8 mouse cellular contexts compared by ENCODE assay signal in the genomic region with DNA sequence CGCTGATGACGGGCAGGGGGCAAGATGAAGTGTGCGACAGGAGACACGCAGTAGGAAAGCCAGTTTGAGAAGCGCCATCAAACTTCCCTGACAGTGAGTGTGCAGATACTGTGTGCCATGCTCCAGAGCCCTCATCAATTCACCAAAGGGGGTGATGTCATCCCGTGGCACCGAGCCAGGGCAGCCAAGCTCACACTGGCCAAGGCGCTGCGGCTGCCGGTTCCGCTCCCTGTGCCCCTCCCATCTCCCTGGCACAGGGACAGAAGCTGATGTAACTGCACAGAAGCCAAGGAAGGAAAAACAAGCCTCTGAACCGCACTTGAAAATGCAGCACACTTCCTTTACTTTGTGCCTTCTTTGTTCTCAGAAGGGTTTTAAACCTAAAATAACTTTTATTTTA. TPM values are rescaled to one million over a fixed set of nuclear protein-coding genes. Genes with fewer than 3 reads are reported as not detected.
DNase-seq lines count a peak whose midpoint lies in the region; ATAC-seq lines count a peak whose summit lies in the region.

No protein-coding gene starts in this region.

- no peaks in the 10 kb centered on the region for H3K9me3 ChIP-seq in midbrain, embryonic 11.5 days (ENCODE audit: control insufficient read depth, low read length)

- peak; percentile 89 for DNase-seq in T-cell, adult 2 months (ENCODE audit: low spot score)
- peak; percentile 100 for DNase-seq in cerebellum, adult 8-10 months
- DNase-seq in gastrocnemius, adult 8-10 months (ENCODE audit: low spot score in 2 of 2): peak; percentile 96
- DNase-seq in induced T-regulatory cell, adult 2 months (ENCODE audit: low read depth): peak; percentile 48
- peak; percentile 97 to 98 for DNase-seq in left cerebral cortex, adult 18-20 months (ENCODE audit: low spot score in 2 of 2)
- DNase-seq in midbrain, embryonic 11.5 days (ENCODE audit: low spot score, missing footprints): peak; percentile 88
- DNase-seq in right cerebral cortex, postnatal 4 days: peak; percentile 94
- DNase-seq in yolk sac, embryonic 10.5 days (ENCODE audit: low spot score): no peak

- H3K4me1 ChIP-seq in midbrain, embryonic 11.5 days (ENCODE audit: control insufficient read depth, insufficient read depth, low read length): peaks cover 3% of the 10 kb centered on the region

- no peaks in the 10 kb centered on the region for H3K27me3 ChIP-seq in midbrain, embryonic 11.5 days (ENCODE audit: control insufficient read depth, insufficient read depth, low read length)

- ATAC-seq in midbrain, embryonic 11.5 days (ENCODE audit: low FRiP score): peak; percentile 70

- H3K4me3 ChIP-seq in midbrain, embryonic 11.5 days (ENCODE audit: low read depth, low read length): no peak overlapping the region

- peaks cover 46% of the 10 kb centered on the region for H3K36me3 ChIP-seq in midbrain, embryonic 11.5 days (ENCODE audit: control insufficient read depth, insufficient read depth, low read length)

- H3K27ac ChIP-seq in midbrain, embryonic 11.5 days (ENCODE audit: low read depth, low read length): no peak overlapping the region

- no peak overlapping the region for H3K4me2 ChIP-seq in midbrain, embryonic 11.5 days

- 89% methylated on average over 12 of the region's 12 CpGs for WGBS in midbrain, embryonic 11.5 days

- H3K9ac ChIP-seq in midbrain, embryonic 11.5 days (ENCODE audit: low read length): no peak overlapping the region

RNA-seq across cellular contexts. Expression of gene Dync1li2, which starts 6.8 kb away (rescaled TPM):
- 100 to 1,000 TPM in 1 of 4 experiments, 10 to 100 TPM in 3; 63.1 to 122 (median 75.8) TPM for total RNA-seq in gastrocnemius, adult 8-10 months (2022)
- 100 to 1,000 TPM; 284 to 307 TPM for total RNA-seq in left cerebral cortex, adult 18-20 months (2021)
- 87.6 and 98.2 TPM in 2 replicates for polyA plus RNA-seq in midbrain, embryonic 11.5 days (2014; fragmentation: Nextera tagmentation; extraction: Ambion mirVana)

RNA-seq across cellular contexts. Expression of gene Cmtm4, which starts 40.4 kb away (rescaled TPM):
- total RNA-seq in gastrocnemius, adult 8-10 months (2022): 1 to 10 TPM; 4.0 to 4.9 (median 4.7) TPM
- 10 to 100 TPM; 88.2 to 98.5 TPM for total RNA-seq in left cerebral cortex, adult 18-20 months (2021)
- 2.2 and 2.6 TPM in 2 replicates for polyA plus RNA-seq in midbrain, embryonic 11.5 days (2014; fragmentation: Nextera tagmentation; extraction: Ambion mirVana)

Comparison
In these comparisons a context has a peak if more than half of its experiments do, and no peak if none do; other contexts are left out.
1. RNA of gene Cmtm4, which starts 40.4 kb away (total RNA-seq): 88.2 to 98.5 TPM in left cerebral cortex, adult 18-20 months; 4.0 to 4.9 TPM in gastrocnemius, adult 8-10 months; every median in the first group is over 10 times any median in the second.